9 mouse cellular contexts compared by ENCODE assay signal in genomic region chrX:59566826-59567694, GRCm38 (mm10). TPM values are rescaled to one million over a fixed set of nuclear protein-coding genes. Genes with fewer than 3 reads are reported as not detected.
DNase-seq lines count a peak whose midpoint lies in the region; ATAC-seq lines count a peak whose summit lies in the region.
"Had no signal": no experiment of that assay in that cellular context is flagged by ENCODE, and none has a peak within 500 bp of the region (broad histone marks: within the 10 kb centered on the region; RNA-seq: fewer than 3 reads in every experiment).

No protein-coding gene starts in this region.

- H3K4me2 ChIP-seq in heart, embryonic 13.5 days: peak overlapping the region; percentile 70

- H3K4me1 ChIP-seq in heart, embryonic 13.5 days: 0 out of 2 replicates have a peak, but pooled peaks cover 3% of the 10 kb centered on the region

- peak overlapping the region; percentile 84 for H3K9ac ChIP-seq in heart, embryonic 13.5 days

- no peak for ATAC-seq in heart, embryonic 13.5 days (ENCODE audit: extremely low read depth, insufficient number of reproducible peaks, low FRiP score, low TSS enrichment)
- ATAC-seq in monocyte, adult 5-6 weeks (replicated peaks; ENCODE audit: insufficient number of reproducible peaks, low FRiP score, low TSS enrichment, poor library complexity, severe bottlenecking): no peak

- peak overlapping the region; percentile 82 for H3K27ac ChIP-seq in heart, embryonic 13.5 days (replicated peaks)

- no peaks in the 10 kb centered on the region for H3K36me3 ChIP-seq in heart, embryonic 13.5 days

- H3K9me3 ChIP-seq in heart, embryonic 13.5 days: no peaks in the 10 kb centered on the region

- peaks cover 29% of the 10 kb centered on the region for H3K27me3 ChIP-seq in heart, embryonic 13.5 days (replicated peaks)

- H3K4me3 ChIP-seq in heart, embryonic 13.5 days: peak overlapping the region; percentile 62
- H3K4me3 ChIP-seq: erythroblast, embryonic 14.5 days had no signal

- 10% methylated on average over 59 of the region's 75 CpGs for WGBS in heart, embryonic 13.5 days

- peak; percentile 51 for DNase-seq in CD4-positive helper T cell, adult 2 months (ENCODE audit: low read depth, low spot score)
- peak; percentile 47 for DNase-seq in T-cell, adult 2 months (ENCODE audit: low spot score)
- DNase-seq in embryo, embryonic 10 days (ENCODE audit: low spot score): peak; percentile 25
- peak; percentile 1 to 35 for DNase-seq in kidney, postnatal 25 days
- peak; percentile 14 for DNase-seq in lung, postnatal 10 days
- peak; percentile 69 for DNase-seq in retina, postnatal 1 day

RNA-seq across cellular contexts. Expression of gene Fgf13, which starts 0.8 kb away (rescaled TPM):
- 53.9 and 62.5 TPM in 2 replicates for polyA plus RNA-seq in heart, embryonic 13.5 days (2015; fragmentation: Nextera tagmentation; extraction: Ambion mirVana)
- 4.1 to 8.6 TPM (median 4.8 TPM) in 3 replicates for total RNA-seq in monocyte, adult 5-6 weeks (2017)

Comparison
In these comparisons a context has a peak if more than half of its experiments do, and no peak if none do; other contexts are left out.
1. DNase-seq: peak in every context shown above with its lines; median percentile 69 in retina, postnatal 1 day; 51 in CD4-positive helper T cell, adult 2 months; 47 in T-cell, adult 2 months; 25 in embryo, embryonic 10 days; 18 in kidney, postnatal 25 days; 14 in lung, postnatal 10 days.